Mouse (Mus musculus) limb, embryonic 11.5 days (tissue): ENCODE results near the gene Olfr521. TPM values are rescaled to one million over a fixed set of nuclear protein-coding genes. Genes with fewer than 3 reads are reported as not detected.
"Not testable (repeated sequence)": the region's sequence is repeated elsewhere in the genome, so short reads cannot be mapped to it uniquely, and the experiment has no call there.

Experiments
- ATAC-seq: fragments of 200-750 bp; cut with Nextera tagmentation; 2 replicates; pipeline ENCODE4 v1.8.0; 2017; ENCODE audit warnings: low read depth; ENCODE audit not compliant: insufficient number of reproducible peaks, low FRiP score, low TSS enrichment
- DNase-seq: peaks from one replicate; pipeline ENCODE4 v3.0.0-alpha.2; 2015; ENCODE audit warnings: low spot score
- H3K27ac ChIP-seq: fragments of 300-500 bp; sonication (generic); replicated peaks from 2 replicates; pipeline ENCODE4 v1.5.1; 2014; ENCODE audit warnings: low read depth, mild to moderate bottlenecking, low read length
- H3K27me3 ChIP-seq: fragments of 300-500 bp; sonication (generic); 2 replicates; pipeline ENCODE4 v1.6.1; 2014; ENCODE audit warnings: mild to moderate bottlenecking, low read length, mixed read lengths; ENCODE audit not compliant: control insufficient read depth, insufficient read depth
- H3K36me3 ChIP-seq: fragments of 300-500 bp; sonication (generic); 2 replicates; pipeline ENCODE4 v1.6.1; 2014; ENCODE audit warnings: mild to moderate bottlenecking, low read length, moderate library complexity, mixed read lengths; ENCODE audit not compliant: control insufficient read depth, insufficient read depth
- H3K4me1 ChIP-seq: fragments of 300-500 bp; sonication (generic); 2 replicates; pipeline ENCODE4 v1.6.1; 2014; ENCODE audit warnings: low read length, mixed read lengths; ENCODE audit not compliant: control insufficient read depth, insufficient read depth
- H3K4me2 ChIP-seq: fragments of 300-500 bp; sonication (generic); 2 replicates; pipeline ENCODE4 v1.6.1; 2014; ENCODE audit warnings: low read depth, mild to moderate bottlenecking, moderate library complexity; ENCODE audit not compliant: severe bottlenecking
- H3K4me3 ChIP-seq: fragments of 300-500 bp; sonication (generic); 2 replicates; pipeline ENCODE4 v1.5.1; 2014; ENCODE audit warnings: low read depth, low read length
- H3K9ac ChIP-seq: fragments of 300-500 bp; sonication (generic); 2 replicates; pipeline ENCODE4 v1.6.1; 2014; ENCODE audit warnings: mild to moderate bottlenecking, low read length
- H3K9me3 ChIP-seq: fragments of 300-500 bp; sonication (generic); 2 replicates; pipeline ENCODE4 v1.6.1; 2016; ENCODE audit warnings: low read length; ENCODE audit not compliant: control insufficient read depth
- WGBS: fragments of 180-500 bp; shearing (Covaris S2); extraction: QIAGEN DNeasy Blood & Tissue Kit; methylation state at CpG from one replicate; pipeline ENCODE4 v1.1.7; 2014; 5-methylcytosine and 5-hydroxymethylcytosine counted together
- polyA plus RNA-seq: library from polyadenylated mRNA; unstranded; fragments of >200 nt; fragmentation: Nextera tagmentation; extraction: Ambion mirVana; gene quantifications from 2 replicates; pipeline ENCODE4 v1.2.1, GENCODE M21; 2014

Gene Olfr521
- polyA plus RNA-seq, 1 experiment from 2014 or later: not detected

GRCm38 (mm10) chr7:99813394-99813793 is 50.1 kb downstream of the Olfr521 start:
- Histone ChIP-seq H3K4me2 (no peak overlapping the region), H3K9ac (no peak overlapping the region), H3K9me3 (no peaks in the 10 kb centered on the region), H3K36me3 (no peaks in the 10 kb centered on the region), H3K4me3 (no peak overlapping the region), H3K27me3 (no peaks in the 10 kb centered on the region), H3K27ac (no peak overlapping the region), H3K4me1 (no peaks in the 10 kb centered on the region)
- 92% methylated on average over 11 of the region's 11 CpGs for WGBS
- DNase-seq (no peak), ATAC-seq (no peak)

GRCm38 (mm10) chr7:99818181-99818725 is 54.9 kb downstream of the Olfr521 start:
- not testable (repeated sequence) for H3K9ac ChIP-seq, ATAC-seq, DNase-seq, H3K27me3 ChIP-seq, H3K4me3 ChIP-seq, H3K27ac ChIP-seq, H3K36me3 ChIP-seq, H3K4me1 ChIP-seq, H3K9me3 ChIP-seq, H3K4me2 ChIP-seq
- 20% methylated on average over 9 of the region's 9 CpGs for WGBS

Other genes with a start within 250 kb of the Olfr521 start
- gene Arrb1, start 228.0 kb upstream of the Olfr521 start, polyA plus RNA-seq: 2.9 and 3.3 TPM in 2 replicates
- 0.12 and 0.13 TPM in 2 replicates for gene Tpbgl, start 136.4 kb upstream of the Olfr521 start, polyA plus RNA-seq
- gene Slco2b1, start 52.2 kb upstream of the Olfr521 start, polyA plus RNA-seq: 0.72 and 0.79 TPM in 2 replicates
- gene Olfr520, start 33.2 kb upstream of the Olfr521 start, polyA plus RNA-seq: not detected in 2 replicates
- 1.1 and 1.6 TPM in 2 replicates for gene Neu3, start 64.9 kb downstream of the Olfr521 start, polyA plus RNA-seq
- gene Xrra1, start 95.6 kb downstream of the Olfr521 start, polyA plus RNA-seq: 0.21 and 0.36 TPM in 2 replicates
- gene Spcs2, start 100.0 kb downstream of the Olfr521 start, polyA plus RNA-seq: 345 and 352 TPM in 2 replicates
- 7.2 and 7.9 TPM in 2 replicates for gene Rnf169, start 216.9 kb downstream of the Olfr521 start, polyA plus RNA-seq
- gene Chrdl2, start 242.7 kb downstream of the Olfr521 start, polyA plus RNA-seq: 1.2 and 1.4 TPM in 2 replicates